Mouse (Mus musculus) hindbrain, embryonic 16.5 days (tissue): Measurements from ENCODE around the gene Olfr924. TPM values are rescaled to one million over a fixed set of nuclear protein-coding genes. Genes with fewer than 3 reads are reported as not detected.

Source experiments
- polyA plus RNA-seq: library from polyadenylated mRNA; unstranded; fragments of >200 nt; fragmentation: Nextera tagmentation; extraction: Ambion mirVana; gene quantifications from 2 replicates; pipeline ENCODE4 v1.2.1, GENCODE M21; 2015

Olfr924 gene
- polyA plus RNA-seq, 1 experiment from 2014 or later: not detected

Other genes with a start within 250 kb of the Olfr924 start
- gene Olfr914, start 239.3 kb upstream of the Olfr924 start, polyA plus RNA-seq: not detected in 2 replicates
- not detected in 2 replicates for gene Olfr916, start 184.6 kb upstream of the Olfr924 start, polyA plus RNA-seq
- not detected in 2 replicates for gene Olfr917, start 178.6 kb upstream of the Olfr924 start, polyA plus RNA-seq
- gene Olfr918, start 169.8 kb upstream of the Olfr924 start, polyA plus RNA-seq: not detected in 2 replicates
- gene Olfr919, start 140.8 kb upstream of the Olfr924 start, polyA plus RNA-seq: not detected in 2 replicates
- 8.7 and 9.7 TPM in 2 replicates for gene Vwa5a, start 126.2 kb upstream of the Olfr924 start, polyA plus RNA-seq
- not detected in 2 replicates for gene Olfr920, start 92.2 kb upstream of the Olfr924 start, polyA plus RNA-seq
- not detected in 2 replicates for gene Olfr921, start 71.4 kb upstream of the Olfr924 start, polyA plus RNA-seq
- gene Olfr922, start 29.8 kb upstream of the Olfr924 start, polyA plus RNA-seq: not detected in 2 replicates
- not detected in 2 replicates for gene Olfr923, start 17.9 kb upstream of the Olfr924 start, polyA plus RNA-seq
- not detected in 2 replicates for gene Olfr26, start 10.6 kb downstream of the Olfr924 start, polyA plus RNA-seq
- gene Olfr926, start 32.7 kb downstream of the Olfr924 start, polyA plus RNA-seq: not detected in 2 replicates
- gene Olfr930, start 85.4 kb downstream of the Olfr924 start, polyA plus RNA-seq: not detected in 2 replicates
- gene Olfr933, start 127.9 kb downstream of the Olfr924 start, polyA plus RNA-seq: not detected in 2 replicates
- not detected in 2 replicates for gene Olfr934, start 143.9 kb downstream of the Olfr924 start, polyA plus RNA-seq
- gene Olfr935, start 155.2 kb downstream of the Olfr924 start, polyA plus RNA-seq: not detected in 2 replicates
- gene Olfr146, start 178.9 kb downstream of the Olfr924 start, polyA plus RNA-seq: not detected in 2 replicates
- not detected in 2 replicates for gene Olfr937, start 220.5 kb downstream of the Olfr924 start, polyA plus RNA-seq
- gene Olfr938, start 234.4 kb downstream of the Olfr924 start, polyA plus RNA-seq: not detected in 2 replicates